Mouse (Mus musculus): ENCODE results near the gene Olfr693.

- TF ChIP-seq CTCF (IDR thresholded peaks at IDR 0.05; ENCODE audit: low read depth, low read length) (no peak), POLR2AphosphoS5 (IDR thresholded peaks at IDR 0.05; ENCODE audit: insufficient replicate concordance, low read depth, low read length) (no peak), GATA1 (IDR thresholded peaks at IDR 0.05; ENCODE audit: borderline replicate concordance, low read length) (no peak)
Measured at GRCm38 (mm10) chr7:106651555-106652343, 28.6 kb downstream of the Olfr693 start.

Data from G1E (cell line).